Mouse (Mus musculus) CD4-positive, CD25-positive, alpha-beta regulatory T cell, adult 2 months (primary cell): ENCODE results near the gene Tpi1.

Experiments used
- DNase-seq: peaks from one replicate; pipeline ENCODE4 v3.0.0-alpha.2; 2012; ENCODE audit warnings: low read depth, low spot score

Gene Tpi1

DNA sequence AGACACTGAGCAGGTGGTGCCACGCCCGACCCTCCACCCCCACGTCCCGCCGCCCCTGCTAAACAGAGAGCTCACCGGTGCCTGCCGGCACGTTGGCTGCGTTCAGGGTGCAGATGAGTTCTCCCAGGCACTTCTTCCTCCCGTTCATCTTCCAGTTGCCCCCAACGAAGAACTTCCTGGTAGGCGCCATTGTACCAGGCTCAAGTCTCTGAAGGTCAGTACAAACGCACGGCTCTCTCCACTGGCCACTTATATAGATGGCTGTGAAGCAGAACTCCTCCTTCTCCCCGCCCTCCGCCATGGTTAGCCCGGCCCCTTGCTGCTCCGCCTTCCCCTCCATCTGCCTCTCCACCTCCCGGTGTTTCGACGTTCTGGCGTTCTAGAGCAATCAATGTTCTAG lies at the start of gene Tpi1:
Gene Tpi1 (minus strand): TSS at position 364 of the 400 bp plus-strand sequence.
- DNase-seq: peak; percentile 87

GRCm38 (mm10) chr6:124863125-124863657 lies 49.1 kb upstream of the Tpi1 start:
- DNase-seq: no peak

- DNase-seq: no peak
These were observed 48.5 kb upstream of the Tpi1 start for GRCm38 (mm10) chr6:124862406-124863124.

- DNase-seq: no peak
These were observed 47.7 kb upstream of the Tpi1 start for GRCm38 (mm10) chr6:124861802-124862201.

DNA sequence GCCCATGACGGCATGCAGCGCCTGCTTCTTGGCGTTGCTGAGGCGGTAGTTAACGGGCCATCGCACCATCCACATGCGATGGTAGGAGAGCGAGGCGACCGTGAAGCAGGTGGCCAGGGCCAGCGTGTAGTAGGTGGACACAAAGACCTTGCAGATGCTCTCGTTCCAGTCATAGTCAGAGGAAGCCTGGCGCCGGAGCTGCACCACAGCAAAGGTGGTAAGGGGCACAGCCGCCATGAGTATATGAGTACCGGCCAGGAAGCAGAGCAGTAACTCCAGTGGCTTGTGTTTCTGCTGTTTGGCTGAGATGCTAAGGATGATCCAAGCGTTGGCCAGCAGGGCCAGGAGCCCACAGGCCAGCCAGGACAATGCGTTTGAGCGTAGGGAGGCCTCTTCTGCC lies 47.2 kb upstream of the Tpi1 start:
- DNase-seq: no peak

DNA sequence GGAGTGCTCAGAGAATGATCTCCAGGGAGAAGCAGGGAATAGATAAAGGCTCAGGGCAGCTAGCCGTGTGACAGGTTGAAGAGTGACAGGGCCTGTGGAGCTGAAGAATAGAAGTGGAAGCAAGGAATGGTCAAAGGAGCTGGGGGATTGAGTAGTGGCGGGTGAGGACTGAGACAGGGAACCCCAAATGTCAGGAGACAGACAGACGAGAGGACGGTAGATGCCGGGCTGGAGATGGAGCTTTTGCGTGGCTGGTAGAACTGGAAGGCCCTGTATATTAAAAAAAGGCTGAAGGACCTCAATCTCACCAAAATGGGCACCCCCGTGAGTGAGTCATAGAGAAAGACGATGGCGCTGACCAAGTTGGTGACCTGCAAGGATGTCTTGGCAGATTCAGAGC lies 46.4 kb upstream of the Tpi1 start:
- DNase-seq: no peak

DNA sequence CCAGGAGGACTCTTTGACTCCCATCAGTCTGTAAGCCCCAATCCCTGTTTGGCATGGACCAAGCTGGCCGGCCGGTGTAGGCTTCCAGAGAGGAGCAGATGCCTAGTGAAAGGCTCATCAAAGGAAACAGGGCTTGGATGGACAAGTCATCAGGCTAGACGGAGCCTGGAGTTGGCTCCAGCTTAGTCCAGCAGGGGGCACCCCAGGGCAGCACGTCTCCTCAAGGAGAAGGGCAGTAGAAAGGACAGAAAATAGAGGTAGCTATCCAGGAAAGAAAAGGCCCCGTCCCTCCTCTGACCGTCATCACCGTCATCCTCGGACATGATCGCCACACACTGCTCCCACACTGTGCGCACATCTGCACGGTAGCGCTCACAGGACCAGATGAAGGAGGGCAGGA lies 45.6 kb upstream of the Tpi1 start:
- peak; percentile 90 for DNase-seq

DNA sequence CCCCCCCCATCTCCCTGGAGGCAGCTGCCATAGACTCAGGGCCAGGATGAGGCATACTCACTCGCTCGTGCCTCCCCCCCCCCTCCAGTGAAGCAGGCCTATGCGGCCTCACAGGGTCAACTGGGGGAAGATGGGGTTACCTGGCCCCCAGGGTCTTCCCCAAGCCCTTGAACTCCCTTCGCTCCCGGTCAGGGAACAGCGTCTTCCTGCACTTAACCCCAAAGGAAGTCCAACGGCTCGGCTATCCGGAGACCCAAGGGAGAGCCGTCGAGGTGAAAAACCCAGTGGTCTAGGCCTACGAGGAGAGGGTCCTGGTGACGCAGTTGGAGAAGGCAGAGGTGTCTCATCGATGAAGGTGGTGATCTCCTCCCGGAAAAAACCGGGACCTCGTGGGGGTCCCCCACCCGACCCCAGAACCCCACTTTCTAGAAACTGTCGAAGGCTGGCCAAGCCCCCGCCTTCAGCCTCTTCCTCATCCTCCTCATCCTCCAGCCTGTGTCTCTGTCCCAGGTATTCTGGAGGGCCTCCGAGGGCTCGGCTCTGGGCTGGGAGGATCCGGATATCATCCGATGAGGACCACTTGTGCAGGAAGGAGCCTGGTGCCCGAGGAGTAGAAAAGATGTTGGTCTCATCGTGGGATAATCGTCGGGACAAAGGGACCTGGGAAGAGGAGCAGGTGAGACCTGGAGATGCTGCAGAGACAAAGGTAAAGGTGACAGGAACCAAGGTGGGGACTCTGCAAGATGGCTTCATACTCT lies 44.6 kb upstream of the Tpi1 start:
- DNase-seq: no peak

- DNase-seq: no peak
These were observed 43.9 kb upstream of the Tpi1 start for GRCm38 (mm10) chr6:124857840-124858530.

GRCm38 (mm10) chr6:124856916-124857839 lies 43.1 kb upstream of the Tpi1 start, which contains the start of gene P3h3:
Gene P3h3 (minus strand): TSS chr6:124857752.
- DNase-seq: peak; percentile 85

DNA sequence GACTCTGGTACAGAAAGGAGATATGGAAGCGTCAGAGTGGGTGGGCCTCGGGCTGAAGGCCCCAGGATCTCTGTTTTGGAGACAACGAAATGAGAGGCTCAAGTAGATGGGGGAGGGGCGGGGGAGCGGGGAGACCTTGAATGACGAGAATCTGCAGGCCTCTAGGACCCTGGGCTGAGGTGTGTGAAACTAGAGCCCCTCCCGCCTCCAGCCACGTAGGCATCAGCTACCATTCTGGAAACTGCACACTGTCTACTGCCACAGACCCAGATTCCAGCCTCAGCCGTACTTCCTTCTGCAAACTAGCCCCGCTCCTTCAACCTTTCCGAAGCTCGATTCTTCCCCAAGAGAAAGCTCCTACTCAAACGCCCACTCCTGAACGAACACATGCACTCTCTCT lies 42.2 kb upstream of the Tpi1 start:
- DNase-seq: no peak

DNA sequence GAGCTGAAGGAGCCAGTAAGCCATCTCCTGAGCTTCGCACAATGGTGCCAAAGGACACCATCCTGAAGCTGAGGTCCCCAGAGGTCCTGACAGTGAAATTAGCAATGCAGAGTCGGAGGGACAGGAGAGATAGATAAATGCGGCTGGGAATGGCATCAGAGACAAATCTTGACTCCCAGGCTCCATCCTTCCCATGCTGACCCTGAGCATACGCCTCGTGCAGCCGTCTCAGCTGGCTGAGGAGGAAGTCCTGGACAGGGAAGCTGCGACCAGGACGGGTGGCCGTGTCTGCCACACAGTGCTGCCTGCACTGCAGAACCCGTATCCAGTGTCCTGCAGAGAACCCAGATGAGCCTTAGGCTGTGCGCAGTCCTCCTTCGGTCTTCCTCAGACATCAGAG lies 40.6 kb upstream of the Tpi1 start:
- DNase-seq: no peak

DNA sequence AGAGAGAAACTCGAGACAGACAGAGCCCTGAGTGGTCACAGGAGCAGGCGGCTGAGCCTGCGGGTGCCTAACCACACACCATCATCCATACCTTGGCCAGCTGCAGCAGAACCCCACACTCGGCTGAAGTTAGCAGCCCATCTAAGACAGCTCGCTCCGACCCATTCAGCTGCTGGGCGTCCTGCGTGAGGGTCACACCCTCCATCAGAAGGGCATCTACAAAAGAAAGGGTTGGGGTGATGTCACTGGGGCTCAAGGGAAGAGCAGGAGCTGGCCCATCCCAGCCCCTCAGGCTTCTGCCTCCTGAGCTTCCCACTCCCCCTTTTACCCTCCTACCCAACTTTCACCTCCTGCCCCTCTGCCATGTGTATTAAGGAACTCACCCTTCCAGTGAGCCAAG lies 36.4 kb upstream of the Tpi1 start:
- DNase-seq: no peak

DNA sequence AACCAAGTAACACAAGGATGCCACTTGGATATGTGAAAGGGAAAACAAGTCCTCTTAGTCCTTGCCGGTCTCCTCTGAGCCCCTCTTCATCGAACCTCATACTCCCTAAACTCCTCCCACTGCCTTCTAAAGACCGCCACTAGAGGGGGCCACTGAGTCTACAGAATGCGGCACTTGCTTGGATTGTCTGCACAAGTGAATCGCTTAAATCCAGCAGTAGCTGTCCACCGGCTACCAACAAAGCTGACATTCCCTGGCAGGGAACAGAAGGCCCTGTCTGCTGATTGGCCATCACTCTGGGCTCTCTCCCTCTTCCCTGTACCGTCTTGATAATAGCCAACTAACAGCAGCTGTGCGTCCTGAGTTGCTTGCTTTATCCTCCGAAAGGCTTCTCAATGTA lies 33.2 kb upstream of the Tpi1 start:
- peak; percentile 92 for DNase-seq

DNA sequence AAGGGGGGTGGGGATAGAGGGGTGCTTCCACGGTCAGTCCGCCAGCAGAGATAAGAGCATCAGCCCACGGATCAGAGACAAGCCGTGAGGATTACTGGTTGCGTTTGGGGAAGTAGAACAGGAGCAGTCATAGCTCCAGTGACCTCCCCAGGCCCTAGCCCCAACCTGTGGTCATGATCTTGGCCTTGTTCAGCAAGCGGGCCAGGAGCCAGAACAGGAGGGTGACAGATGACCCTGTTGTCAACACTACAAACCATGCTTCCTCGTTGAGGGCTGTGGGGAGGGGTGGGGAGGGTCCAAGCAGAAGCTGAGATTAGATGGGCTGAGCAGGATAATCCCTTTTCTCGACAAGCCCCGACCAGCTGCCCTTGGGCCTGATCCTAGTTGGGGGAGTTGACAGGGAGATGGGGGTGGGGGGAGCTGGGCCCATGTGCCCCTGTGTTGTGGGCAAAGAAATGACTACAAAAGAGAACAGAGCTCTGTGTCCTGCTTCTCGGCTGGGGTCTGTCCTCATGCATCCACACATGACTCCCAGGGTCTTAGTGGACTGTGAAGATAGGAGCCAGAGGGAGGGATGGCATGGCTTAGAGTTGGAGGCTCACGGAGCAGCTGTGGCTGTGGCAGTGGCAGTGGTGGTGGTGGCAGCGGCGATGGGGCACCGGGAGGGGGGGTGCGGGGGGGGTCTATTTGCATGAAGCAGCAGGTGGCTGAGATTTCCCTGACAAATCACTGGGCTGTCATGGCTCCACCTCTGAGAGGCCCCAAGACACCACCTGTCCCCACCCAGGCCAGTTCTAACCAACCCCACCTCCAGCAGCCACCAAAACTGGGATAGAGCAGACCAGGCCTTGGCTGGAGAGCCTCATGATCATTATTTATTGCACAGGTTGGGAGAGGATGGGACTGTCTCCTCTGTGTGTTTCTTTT lies 26.4 kb upstream of the Tpi1 start, which contains the start of gene Gnb3:
Gene Gnb3 (minus strand): TSS at position 35 of the 927 bp plus-strand sequence.
- no peak for DNase-seq

DNA sequence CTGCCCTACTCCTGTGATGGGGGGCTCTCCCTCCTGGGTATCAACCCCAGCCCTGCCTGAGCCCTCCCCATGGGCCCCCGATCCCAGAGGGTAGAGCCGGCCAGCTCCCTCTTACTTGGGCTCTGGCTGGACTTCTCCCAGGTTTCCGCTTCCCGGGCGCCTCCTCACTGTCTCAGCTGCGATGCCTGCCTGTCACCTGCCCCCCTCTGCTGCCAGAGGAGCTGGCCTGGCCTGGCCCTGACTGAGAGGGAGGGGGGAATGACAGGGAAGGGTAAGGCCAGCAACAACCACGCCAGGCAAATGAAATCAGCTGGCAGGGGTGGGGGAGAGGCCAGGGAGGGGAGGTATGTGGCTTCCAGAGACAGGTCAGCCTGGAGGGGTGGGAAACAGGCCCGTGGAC lies 25.7 kb upstream of the Tpi1 start:
- no peak for DNase-seq

DNA sequence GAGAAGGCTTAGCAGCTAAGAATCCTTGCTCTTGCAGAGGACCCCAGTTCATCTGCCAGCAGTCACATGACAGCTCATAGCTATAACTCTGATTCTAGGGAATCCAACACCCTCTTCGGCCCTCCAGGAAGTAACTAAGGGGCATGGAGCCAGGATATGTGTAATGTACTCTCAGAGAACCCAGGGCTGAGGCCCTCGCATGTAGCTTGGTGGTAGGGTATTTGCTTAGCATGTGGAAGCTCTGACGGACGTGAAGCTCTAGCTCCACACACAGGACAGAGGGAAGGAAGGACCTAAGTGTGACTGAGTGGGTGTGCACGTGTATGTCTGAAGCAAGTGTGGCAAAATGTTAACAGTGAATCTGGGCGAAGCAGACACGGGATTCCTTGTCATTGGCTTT lies 22.3 kb upstream of the Tpi1 start:
- DNase-seq: no peak

DNA sequence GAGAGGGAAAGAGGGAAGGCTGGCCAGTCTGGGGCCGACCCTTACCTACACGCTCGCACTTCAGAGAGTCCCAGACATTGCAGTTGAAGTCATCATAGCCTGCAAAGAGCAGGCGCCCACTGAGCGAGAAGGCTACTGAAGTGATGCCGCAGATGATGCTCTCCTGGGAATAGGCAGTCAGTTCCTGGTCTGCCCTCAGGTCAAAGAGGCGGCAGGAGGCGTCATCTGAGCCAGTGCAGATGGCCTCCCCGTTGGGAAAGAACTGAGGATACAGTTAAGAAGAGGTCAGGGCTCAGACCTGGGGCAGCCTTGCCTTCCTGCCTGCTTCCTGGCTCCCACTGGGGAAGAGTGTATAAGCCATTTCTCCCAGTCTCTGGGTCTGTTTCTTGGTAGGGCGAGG lies 21.4 kb upstream of the Tpi1 start:
- DNase-seq: no peak

- DNase-seq: no peak
These were observed 20.5 kb upstream of the Tpi1 start for GRCm38 (mm10) chr6:124834512-124835081.

DNA sequence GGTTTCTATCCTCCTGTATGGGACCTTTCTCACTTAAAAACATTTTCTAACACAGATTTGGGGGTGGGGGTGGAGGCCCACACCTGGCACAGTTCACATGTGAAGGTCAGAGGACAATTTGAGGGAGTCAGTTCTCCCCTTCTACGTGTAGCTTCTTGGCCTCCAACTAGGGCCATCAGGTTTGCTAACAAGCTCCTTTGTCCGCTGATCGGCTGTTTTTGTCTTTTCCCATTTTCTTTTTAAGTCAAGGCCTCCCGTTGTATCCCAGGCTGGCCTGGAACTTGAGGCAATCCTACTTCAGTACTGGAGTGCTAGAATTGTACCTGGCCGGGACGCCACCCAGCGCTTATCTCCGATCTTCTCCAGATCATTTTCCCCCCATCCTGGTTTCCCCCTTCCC lies 17.6 kb upstream of the Tpi1 start:
- DNase-seq: no peak
